Mouse (Mus musculus) thymus, postnatal 10 days (tissue): ENCODE results near the gene Cdc42ep1.

Source experiments
- DNase-seq, 2 experiments: peaks; one replicate each; pipeline ENCODE4 v3.0.0; 2021; ENCODE audit warnings: low spot score in 2 of 2

Gene Cdc42ep1

DNA sequence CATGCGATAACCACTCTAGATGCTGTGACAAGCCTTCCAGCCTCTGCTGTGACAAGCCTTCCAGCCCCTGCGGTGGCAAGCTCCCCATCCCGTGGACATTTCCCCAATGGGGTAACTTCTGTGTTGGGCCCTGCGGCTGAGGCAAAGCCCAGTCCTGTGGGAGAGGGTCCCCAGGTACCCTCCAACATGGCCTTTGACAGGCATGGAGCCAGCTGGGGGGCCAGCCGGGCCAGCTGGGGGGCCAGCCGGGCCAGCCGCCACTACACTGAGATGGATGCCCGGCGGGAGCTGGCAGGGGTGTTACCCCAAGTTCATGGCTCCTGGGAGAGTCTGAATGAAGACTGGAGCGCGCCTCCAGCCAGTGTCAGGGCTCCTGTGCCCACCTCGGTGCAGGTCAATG lies 7.1 kb downstream of the Cdc42ep1 start:
- DNase-seq = no peak

DNA sequence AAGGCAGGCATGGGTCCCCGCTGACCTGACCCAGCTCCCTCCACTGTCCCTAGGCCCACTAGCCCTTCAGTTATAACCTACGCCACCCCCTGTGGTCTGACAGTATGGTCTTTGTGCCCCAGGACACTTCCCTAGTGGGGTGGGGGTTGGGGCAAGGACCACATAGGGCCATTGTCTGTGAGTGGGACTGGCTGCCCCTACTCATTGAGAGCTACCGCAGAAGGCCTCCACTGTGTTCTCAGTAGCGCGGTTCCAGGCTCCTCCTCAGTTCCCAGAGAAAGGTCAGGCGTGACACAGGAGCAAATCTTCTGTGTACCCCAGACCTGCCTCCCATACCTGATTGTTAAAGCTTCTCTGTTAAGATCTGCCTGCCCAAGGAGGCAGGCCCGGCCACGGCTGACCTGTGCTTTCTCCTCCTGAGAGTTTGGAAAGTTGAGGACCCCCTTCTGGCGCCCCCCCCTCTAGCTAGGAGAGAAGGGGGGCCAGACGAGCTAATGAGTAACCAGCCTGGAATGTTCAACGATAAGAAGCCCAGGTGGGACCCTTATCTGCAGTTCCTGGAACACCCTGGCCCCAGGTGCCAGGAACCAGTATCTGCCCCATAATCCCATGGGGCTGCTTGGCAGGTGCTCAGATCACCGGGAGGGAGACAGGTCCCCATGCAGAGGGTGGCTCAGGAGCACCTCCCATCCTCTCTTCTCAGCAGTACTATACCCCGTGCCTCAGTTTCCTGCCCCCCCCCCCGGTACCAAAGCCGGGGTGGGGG lies 7.8 kb downstream of the Cdc42ep1 start:
- no peak for DNase-seq

DNA sequence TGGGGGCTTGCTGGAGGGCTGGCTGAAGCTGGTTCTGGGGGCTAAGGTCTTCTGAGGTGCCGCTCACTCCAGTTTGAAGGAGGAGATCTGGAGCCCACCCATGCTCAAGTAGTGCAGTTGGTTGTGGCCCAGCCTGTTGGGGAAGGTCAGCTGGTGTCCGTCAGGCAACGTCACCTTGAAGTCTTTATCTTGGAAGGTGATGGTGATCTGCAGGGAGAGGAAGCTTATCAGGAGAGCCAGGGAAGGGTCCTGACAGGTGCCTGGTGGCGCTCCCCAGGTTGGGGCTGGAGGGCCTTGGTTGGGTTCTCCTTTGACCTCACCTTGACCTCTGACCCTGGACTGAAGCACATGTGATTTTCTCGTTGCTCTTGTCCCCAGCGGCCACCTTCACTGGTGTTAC lies 8.5 kb downstream of the Cdc42ep1 start:
- DNase-seq = no peak

DNA sequence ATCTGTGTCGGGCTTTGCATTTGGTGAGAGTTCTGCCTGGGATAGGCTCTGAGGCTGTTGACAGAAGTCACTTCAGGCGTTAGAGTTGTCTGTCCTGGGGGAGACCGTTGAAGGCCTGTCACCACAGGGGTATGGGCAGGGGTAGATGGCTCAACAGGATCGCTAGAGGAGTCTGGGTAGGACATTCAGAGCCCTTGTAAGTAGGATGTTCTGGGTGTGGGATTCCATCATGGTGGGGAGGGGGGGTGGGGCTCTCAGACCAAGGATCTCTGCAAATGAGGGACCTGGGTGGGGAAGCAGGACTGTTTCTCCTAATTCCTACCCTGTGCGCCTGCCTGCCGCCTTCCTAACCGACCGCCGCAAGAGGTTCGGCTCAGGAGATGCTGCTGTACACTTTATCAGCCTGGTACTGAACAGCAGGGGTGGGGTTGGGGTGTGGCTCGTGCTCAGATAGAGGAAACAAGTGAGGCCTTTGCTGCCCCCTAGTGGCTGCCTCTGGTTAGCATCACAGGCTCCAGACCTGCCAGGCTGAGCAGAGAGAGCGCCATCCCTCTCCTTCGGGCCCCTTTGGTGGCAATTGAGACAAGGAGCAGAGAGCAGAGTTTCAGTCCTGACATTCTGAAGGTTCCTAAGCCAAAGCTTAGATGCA lies 9.2 kb downstream of the Cdc42ep1 start:
- DNase-seq = peak; percentile 71 to 93

DNA sequence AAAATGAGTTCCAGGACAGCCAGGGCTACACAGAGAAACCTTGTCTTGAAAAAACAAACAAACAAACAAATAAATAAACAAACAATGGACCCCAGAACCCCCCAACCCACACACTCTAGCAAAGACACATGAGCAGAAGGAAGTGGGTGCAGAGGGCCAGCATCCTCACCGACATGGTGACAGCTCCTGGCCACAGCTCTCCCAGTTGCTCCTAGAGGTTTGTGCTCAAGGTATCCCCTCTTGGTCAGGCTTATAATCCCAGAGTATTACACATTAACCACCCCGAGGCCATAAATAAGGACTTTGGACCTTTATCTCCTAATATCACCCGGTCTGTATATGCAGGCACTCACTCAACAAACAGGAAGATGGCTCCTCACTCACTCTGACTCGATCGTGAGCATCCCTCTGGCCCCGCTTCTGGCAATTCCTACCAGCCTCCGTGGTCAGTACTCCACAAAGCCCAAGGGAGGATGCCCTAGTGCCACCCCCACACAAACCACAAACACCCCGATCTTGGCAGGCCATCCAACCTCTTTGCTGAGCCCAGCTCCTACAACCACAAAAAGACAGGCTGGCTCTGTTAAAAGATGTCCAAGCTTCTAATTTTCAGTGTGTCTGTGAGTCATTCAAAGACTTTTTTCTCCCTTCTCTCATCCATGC lies 13.0 kb downstream of the Cdc42ep1 start, which contains the start of gene Lgals2:
Gene Lgals2, minus strand, starts transcription at position 227 of the 663 bp plus-strand sequence.
- no peak for DNase-seq

DNA sequence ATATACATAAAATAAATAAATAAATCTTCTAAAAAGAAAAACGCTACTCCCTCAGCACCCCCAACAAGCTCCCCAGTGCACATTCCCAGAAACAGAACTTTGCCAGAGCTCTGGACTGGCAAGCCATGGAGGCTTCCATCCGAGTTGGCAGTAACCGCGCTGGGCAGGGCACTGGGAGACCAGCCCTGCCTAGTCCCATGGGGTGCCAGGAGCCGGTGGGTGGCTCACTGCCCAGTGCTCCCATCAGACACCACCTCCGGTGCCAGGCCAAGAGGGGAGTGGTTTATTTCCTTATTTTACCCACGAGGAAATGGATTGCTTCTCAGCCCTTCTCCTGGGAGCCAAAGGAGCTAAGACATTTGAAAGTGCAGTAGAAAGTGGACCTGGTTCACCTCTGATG lies 14.6 kb downstream of the Cdc42ep1 start:
- DNase-seq = no peak

DNA sequence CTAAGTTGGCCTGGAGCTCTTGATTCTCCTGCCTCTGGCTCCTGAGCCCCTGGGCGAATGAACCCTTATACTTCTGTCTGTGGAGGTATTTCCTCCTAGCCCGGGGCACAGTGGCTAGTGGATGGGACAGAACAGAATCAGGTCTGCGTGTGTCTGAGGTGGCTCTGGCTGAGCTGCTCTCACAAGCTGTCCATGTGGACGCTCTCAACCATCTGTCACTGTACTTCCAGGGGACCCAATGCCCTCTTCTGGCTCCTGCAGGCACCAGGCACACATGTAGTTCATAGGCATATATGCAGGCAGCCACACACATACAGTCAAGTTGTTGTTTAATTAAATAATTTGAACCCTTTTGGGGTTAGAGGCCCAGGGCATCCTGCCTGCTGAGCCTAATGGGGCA lies 16.9 kb downstream of the Cdc42ep1 start:
- DNase-seq = no peak

DNA sequence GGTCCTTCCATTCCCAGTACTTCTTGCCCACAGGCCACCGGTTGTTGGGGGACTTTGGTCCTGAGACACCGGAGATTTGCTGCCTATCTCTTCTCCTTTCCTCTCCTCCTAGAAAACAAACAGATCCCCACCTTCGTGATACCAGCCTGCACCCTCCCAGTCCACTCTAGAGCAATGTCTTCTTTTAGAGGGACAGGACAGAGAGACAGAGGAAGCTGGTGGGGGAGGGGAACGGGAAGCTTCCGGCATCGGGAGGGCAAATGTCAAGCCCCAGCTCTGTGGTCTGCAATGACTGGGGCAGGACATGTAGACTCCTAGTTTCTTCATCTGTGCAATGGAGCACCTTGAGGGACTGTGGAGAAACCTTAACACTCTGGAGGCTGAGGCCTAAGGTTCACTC lies 17.3 kb downstream of the Cdc42ep1 start:
- DNase-seq = peak in 1 of 2 experiments; percentile 35

DNA sequence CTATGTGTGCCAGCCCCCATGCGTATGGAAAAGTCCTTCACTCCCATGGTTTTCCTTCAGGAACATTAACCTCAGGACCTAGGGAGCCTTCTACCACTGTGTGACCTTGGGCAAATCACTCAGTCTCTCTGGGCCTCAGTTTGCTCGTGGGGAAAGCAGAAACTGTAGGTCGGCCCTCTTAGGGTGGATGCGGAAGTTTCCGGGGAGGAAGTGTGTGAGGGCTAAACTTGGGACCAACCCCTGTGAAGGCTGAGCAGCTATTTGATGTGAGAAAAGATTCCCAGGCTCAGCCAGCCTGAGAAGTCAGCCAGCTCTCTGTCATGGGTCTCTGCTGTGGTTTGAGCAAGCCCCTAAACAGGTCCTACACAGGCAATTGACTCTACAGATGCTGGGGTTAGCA lies 19.9 kb downstream of the Cdc42ep1 start:
- DNase-seq = no peak

DNA sequence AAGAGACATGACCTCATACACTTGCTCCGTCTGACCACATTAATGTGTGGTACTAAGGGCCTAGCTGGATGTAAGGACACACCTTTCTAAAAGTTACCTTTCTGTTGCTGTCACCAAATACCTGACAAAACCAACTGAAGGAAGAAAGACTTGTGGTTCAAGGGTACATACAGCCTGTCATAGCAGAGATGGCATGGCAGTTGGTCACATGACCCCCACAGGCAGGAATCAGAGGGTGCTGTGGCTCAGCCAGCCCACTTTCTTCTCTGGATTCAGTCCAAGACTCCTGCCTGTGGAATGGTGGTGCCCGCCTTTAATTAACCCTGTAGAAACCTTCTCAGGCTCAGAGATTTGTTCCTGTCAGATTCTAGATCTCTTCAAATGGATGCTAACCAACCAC lies 20.7 kb downstream of the Cdc42ep1 start:
- no peak for DNase-seq

DNA sequence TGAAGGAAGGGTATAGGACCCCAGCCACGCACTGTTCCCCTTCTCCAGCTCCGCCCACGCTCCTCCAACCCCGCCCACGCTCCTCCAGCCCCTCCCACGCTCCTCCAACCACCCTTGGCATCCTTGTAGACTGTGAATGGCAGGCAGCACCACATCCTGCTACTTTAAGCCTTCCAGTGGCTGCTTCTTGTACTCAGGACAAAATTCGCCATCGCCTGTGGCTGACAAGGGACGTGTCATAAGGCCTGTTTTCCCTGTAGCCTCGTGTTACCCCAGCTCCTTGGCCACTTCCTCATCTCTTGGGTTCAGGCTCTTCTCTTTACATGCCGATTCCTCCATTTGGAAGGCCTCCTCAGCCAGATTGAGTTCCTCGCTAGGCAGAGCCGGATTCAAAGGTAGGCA lies 21.4 kb downstream of the Cdc42ep1 start:
- DNase-seq = peak; percentile 31

DNA sequence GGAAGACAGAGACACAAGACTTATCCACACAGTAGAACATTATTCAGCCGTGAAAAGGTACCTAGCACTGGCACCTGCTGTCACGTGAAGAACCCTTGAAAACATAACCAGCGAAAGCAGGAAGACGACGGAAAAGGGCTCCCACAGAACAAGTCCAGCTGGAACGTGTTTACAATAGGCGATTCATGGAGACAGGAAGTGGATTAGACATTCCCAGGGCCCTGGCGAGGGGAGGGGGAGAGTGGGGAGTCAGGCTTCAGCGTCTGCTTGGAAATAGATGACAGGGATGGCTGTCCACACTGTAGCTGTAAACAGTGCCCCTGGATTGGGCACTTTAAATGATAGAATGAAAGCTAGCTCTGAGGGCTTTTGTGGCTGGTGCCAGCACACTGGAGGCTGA lies 26.0 kb downstream of the Cdc42ep1 start:
- DNase-seq = no peak

DNA sequence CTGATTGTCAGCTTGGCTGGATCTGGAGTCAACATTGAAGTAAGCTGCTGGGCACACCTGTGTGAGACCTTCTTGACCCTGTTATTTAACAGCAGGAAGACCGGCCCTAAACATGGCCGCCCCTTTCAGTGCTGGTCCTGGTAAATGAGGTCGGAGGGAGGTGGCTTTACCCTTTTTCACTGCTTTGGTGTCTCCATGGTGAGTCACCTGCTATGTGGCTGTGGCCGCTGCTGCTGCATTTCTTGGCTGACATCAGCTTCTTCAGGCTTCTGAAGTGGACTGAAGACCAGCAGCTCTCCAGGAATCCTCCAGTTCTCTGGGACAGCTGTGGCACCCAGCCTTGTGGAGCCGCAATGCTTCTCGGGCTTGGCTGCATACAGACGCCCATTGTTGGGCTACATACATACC lies 26.4 kb downstream of the Cdc42ep1 start:
- no peak for DNase-seq

DNA sequence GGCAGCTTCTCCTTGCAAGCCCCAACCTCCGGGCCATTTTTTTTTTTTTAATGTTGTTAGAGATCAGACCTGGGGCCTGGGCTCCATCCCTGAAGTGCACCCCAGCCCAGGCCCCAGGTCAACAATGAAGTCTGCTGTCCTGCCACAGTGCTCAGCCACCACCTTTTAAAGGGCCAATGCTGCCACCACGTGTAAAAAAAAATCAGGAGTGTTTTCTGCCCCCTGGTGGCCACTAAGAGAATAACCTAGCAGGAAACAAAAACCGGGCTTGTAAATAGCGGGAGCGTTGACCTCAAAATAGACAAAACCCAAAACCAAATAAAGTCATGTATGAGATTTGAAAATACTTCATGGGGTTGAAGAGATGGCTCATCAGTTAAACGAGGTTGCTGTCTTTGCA lies 27.4 kb downstream of the Cdc42ep1 start:
- peak in 1 of 2 experiments; percentile 38 for DNase-seq

DNA sequence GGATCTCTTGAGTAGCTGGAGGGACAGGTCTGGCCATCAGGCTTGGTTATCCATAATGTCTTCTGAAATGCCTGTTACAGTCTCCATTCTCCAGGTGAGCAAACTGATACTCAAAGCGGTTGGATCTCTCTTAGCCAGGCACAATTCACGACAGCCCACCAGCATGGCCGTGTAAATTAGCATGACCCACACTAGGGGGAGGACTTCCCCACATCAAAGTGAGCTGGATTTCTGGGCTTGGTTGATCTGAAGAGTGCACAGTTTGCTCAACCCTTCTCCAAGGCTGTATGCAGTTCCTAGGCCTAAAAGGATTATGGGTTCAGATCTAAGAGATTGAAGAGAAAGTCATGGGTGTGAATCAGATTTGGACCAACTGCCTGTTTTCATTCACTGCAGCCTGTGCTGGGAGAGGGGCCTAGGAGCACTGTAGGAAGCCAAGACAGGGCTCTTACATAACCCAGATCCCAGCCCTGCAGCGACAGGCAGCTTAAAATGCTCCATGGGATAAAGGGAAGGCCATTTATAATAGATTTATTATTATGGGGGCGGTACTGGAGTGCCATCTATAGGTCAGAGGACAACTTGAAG lies 29.7 kb downstream of the Cdc42ep1 start:
- DNase-seq = no peak

DNA sequence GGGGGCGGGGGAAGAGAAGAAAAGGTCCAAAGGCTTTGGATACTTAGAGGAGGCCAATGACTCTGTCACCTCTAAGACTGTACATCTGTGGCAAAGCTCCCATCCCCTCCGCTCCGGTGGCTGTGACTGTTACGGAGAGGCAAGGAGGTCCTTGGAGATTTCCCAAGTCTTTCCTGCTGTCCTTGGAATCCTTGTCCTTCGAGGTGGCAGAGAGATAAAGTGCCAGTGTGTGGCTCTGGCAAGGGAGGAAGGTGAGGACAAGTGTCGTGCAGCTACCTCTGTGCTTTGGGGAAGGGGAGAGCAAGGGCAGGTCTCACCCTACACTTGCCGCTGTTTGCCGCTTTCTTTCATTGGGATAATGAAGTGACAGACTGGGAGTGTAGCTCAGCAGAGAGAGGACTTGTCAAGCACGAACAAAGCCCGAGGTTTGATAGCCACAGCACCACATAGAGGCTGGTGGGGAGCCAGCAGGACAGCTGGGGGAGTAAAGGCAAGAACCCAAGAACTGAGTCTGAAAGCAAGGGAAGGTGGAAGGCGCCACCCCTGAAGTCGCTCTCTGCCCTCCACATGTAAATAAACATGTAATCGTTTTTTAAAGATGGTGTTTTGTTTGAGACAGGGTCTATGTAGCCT lies 31.5 kb downstream of the Cdc42ep1 start:
- DNase-seq = no peak

DNA sequence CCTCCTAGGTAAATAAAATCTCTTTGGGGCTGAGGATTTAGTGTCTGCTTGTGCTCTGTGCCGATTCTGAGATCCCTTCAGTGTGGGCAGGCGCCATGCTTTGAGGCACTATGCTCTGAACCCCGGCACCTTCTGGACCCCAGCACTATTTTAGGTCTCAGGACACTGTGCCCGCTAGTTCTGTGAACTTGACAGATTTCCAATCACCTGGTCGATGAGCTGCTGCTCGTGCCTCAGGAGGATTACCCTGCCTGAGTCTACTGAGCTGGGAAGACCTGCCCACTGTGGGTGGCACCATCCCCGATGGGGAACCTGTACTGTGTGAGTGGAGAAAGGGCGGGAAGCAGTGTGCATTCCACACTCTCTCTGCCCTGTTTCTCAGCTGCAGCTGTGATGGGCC lies 32.6 kb downstream of the Cdc42ep1 start:
- DNase-seq = no peak

DNA sequence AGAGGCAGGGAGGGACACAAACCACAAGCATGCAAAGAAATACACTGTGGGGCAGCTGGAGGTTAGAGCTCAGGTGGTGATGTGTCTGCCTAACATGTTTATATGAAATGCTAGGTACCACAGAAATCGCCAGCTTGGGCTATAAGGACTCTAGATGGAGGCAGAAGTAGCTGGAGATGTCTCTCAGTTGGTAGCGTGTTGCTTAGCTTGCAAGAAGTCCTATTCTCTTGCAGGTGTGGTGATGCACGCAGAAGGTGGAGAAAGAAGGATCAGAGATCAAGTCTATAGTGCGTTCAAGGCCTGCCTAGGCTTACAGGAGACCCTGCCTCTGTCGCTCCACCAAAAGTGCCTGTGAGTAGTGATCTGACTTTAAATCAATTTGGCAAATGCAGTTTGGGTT lies 33.1 kb downstream of the Cdc42ep1 start:
- DNase-seq = no peak

DNA sequence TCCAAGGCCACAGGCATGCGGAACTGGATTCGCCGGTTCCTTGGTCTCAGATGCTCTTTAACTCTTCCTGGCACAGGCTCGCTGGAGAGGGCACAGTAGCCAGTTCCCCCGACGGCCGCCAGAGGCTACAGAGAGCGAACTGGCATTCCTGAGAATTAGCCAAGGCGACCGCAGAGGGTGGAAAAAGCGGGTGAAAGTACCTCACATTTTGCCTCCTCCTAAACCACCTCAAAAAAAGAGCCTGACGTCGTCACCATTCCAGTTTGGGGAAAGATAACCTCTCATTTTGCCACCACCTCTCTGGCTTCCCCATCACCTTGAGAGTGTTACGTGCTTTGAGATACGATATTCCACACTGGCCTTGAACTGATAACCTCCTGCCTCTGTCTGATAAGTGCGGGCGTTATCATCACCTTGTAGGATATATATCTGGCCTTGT lies 33.9 kb downstream of the Cdc42ep1 start:
- peak; percentile 57 to 59 for DNase-seq

DNA sequence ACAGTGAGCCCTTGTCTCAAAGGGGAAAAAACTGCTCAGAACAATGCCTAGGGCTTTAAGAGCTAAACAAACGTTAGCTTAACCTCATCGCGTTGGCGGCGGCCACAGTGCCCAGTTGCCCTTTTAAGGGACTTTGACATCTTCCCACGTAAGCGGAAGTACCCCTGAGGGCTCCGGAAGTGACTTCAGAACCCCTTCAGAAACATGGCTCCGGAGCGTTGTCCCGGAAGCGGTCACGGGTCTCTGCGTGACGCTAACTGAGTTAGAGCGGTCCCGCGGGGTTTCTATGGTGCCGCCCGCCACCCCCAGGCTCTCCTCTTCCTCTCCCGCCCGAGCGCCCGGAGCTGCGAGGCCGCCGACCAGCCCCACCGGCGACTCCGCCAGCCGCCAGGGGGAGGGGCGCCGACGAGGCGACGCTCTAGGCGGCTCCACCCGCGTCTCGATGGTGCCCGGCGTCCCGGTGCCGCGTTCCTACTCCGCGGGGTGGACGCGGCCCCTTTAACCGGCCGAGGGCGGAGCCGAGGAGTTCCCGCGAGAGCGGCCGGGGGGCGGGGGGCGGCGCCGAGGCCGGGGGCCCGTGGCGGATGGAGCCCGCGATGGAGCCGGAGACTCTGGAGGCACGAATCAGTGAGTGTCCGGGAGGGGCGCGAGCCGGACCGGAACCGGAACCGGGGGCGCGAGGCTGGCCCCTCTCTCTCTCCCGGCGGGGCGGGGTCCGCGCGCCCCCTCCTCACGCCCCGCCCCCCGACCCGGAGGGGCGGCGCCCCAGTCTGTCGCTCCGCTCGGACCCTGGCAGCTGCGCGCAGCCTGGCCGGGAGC lies 34.8 kb downstream of the Cdc42ep1 start, which contains the start of gene Gga1:
Gene Gga1, plus strand, starts transcription at position 200 of the 819 bp plus-strand sequence.
- DNase-seq = peak; percentile 88

DNA sequence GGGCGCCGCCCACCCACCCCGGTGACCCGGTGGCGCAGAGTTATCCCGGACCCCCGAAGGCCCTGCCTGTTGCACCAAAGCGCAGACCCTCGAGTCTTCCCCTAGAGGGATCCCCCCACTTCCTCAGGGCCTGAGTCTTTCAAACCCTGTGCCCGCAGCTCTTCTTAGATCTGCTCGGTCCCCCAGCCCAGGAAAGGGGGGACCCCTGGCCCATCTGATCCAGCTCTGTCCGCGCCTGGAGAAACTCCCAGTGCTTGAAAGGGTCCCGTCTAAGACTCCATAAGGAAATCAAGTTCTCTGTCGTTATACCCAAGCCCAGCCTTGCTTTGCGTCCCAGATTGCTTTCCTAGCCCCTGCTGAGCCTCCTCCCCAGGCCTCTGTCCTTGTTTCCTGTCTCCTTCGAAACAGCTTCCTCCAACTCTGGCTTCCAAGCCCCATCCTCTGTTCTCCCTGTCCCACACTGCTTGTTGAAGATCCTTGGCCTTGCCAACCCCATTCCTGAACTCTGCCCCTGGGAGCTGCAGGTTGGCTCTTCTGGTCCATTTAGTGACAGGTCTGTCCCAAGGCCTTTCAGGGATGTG lies 35.5 kb downstream of the Cdc42ep1 start:
- DNase-seq = no peak
